In genomic region chr16:45757421-45758078, GRCm38 (mm10) we compare ENCODE assay signal across 8 mouse cellular contexts. TPM values are rescaled to one million over a fixed set of nuclear protein-coding genes. Genes with fewer than 3 reads are reported as not detected.
DNase-seq lines count a peak whose midpoint lies in the region; TF ChIP-seq lines count a peak whose summit lies in the region.

No protein-coding gene starts in this region.

- 65% methylated on average over 12 of the region's 12 CpGs for WGBS in small intestine, adult 2 months

- no peak for TF ChIP-seq POLR2A in small intestine, adult 2 months (IDR thresholded peaks at IDR 0.05; ENCODE audit: low read depth, low read length)

- intact Hi-C loops in heart, postnatal 10 days (cut with DNase I) = loop anchor here (2.0 to 5.0 kb wide), 5 partner anchors 40 to 263 kb away; no protein-coding TSS in a partner anchor
- intact Hi-C loops in left cerebral cortex, postnatal 25 days (cut with DNase I) = loop anchor here (2.0 to 10.0 kb wide), 4 partner anchors 59 to 337 kb away; no protein-coding TSS in a partner anchor

- peak overlapping the region; percentile 39; the same call in 1 of the 2 replicates for H3K27ac ChIP-seq in small intestine, adult 2 months (ENCODE audit: insufficient read depth, low read depth, low read length)

- H3K36me3 ChIP-seq in small intestine, adult 2 months (ENCODE audit: control insufficient read depth, insufficient read depth, low read length) = no peaks in the 10 kb centered on the region

- no peak for TF ChIP-seq CTCF in small intestine, adult 2 months (IDR thresholded peaks at IDR 0.05; ENCODE audit: extremely low read depth, insufficient read length, insufficient replicate concordance, low read depth, low read length)

- no peaks in the 10 kb centered on the region for H3K27me3 ChIP-seq in small intestine, adult 2 months (ENCODE audit: control insufficient read depth, insufficient read depth, low read length)

- peak; percentile 36 for DNase-seq in 416B (ENCODE audit: low read depth)
- DNase-seq in adrenal gland, postnatal 14 days = peak; percentile 68
- DNase-seq in heart, postnatal 10 days = peak; percentile 72 to 74
- DNase-seq in kidney, postnatal 4 days = peak; percentile 58 to 72
- no peak for DNase-seq in left cerebral cortex, postnatal 25 days (ENCODE audit: low spot score in 2 of 2)
- DNase-seq in embryo, embryonic 11 days = no peak
- DNase-seq in cerebellum, postnatal 14 days = no peak

- H3K4me1 ChIP-seq in small intestine, adult 2 months (ENCODE audit: control insufficient read depth, insufficient read depth, insufficient read length, low read length) = no peaks in the 10 kb centered on the region

- H3K4me3 ChIP-seq in small intestine, adult 2 months (ENCODE audit: low read depth, low read length) = no peak overlapping the region

RNA-seq across cellular contexts. Expression of gene Abhd10, which starts 14.8 kb away (rescaled TPM):
- 25.0 and 25.9 TPM in 2 replicates for total RNA-seq in adrenal gland, postnatal 14 days (2021)
- 10 to 100 TPM; 19.2 TPM for total RNA-seq in heart, postnatal 10 days (2021)
- 1.1 and 2.4 TPM in 2 replicates for polyA plus RNA-seq in small intestine, adult 2 months (2012; rRNA removed)
- 10 to 100 TPM; 23.0 to 25.4 TPM for total RNA-seq in left cerebral cortex, postnatal 25 days (2021)

RNA-seq across cellular contexts. Expression of gene Tagln3, which starts 33.1 kb away (rescaled TPM):
- total RNA-seq in adrenal gland, postnatal 14 days (2021) = 4.1 and 7.3 TPM in 2 replicates
- total RNA-seq in heart, postnatal 10 days (2021) = under 1 TPM; 0.20 to 0.22 TPM
- polyA plus RNA-seq in small intestine, adult 2 months (2012; rRNA removed) = 0.55 and 0.63 TPM in 2 replicates
- 100 to 1,000 TPM; 309 to 348 TPM for total RNA-seq in left cerebral cortex, postnatal 25 days (2021)

Comparison
In these comparisons a context has a peak if more than half of its experiments do, and no peak if none do; other contexts are left out.
1. DNase-seq: peak in 416B (single experiment), adrenal gland, postnatal 14 days (single experiment), heart, postnatal 10 days (2 of 2) and kidney, postnatal 4 days (2 of 2); none in left cerebral cortex, postnatal 25 days (0 of 2), embryo, embryonic 11 days (single experiment) and cerebellum, postnatal 14 days (0 of 2).
2. RNA of gene Tagln3, which starts 33.1 kb away (total RNA-seq): 309 to 348 TPM in left cerebral cortex, postnatal 25 days; 4.1 to 7.3 TPM in adrenal gland, postnatal 14 days and 0.20 to 0.22 TPM in heart, postnatal 10 days; every median in the first group is over 10 times any median in the second.